Mouse (Mus musculus) neural tube, embryonic 13.5 days (tissue): ENCODE data around the gene Tbcel. TPM values are rescaled to one million over a fixed set of nuclear protein-coding genes. Genes with fewer than 3 reads are reported as not detected.

Experiments
- ATAC-seq: fragments of 200-750 bp; cut with Nextera tagmentation; 2 replicates; pipeline ENCODE4 v1.8.0; 2017; ENCODE audit warnings: low read depth, mild to moderate bottlenecking, moderate TSS enrichment, moderate library complexity
- H3K27ac ChIP-seq: fragments of 300-500 bp; sonication (generic); replicated peaks from 2 replicates; pipeline ENCODE4 v1.5.1; 2015; ENCODE audit warnings: moderate library complexity, mild to moderate bottlenecking, inconsistent platforms
- H3K27me3 ChIP-seq: fragments of 300-500 bp; sonication (generic); 2 replicates; pipeline ENCODE4 v1.6.1; 2015; ENCODE audit warnings: mild to moderate bottlenecking, inconsistent platforms
- H3K36me3 ChIP-seq: fragments of 300-500 bp; sonication (generic); 2 replicates; pipeline ENCODE4 v1.6.1; 2015; ENCODE audit warnings: mild to moderate bottlenecking, inconsistent platforms
- H3K4me1 ChIP-seq: fragments of 300-500 bp; sonication (generic); replicated peaks from 2 replicates; pipeline ENCODE4 v1.6.1; 2015; ENCODE audit warnings: inconsistent platforms
- H3K4me2 ChIP-seq: fragments of 300-500 bp; sonication (generic); 2 replicates; pipeline ENCODE4 v1.6.1; 2015; ENCODE audit warnings: inconsistent platforms, mild to moderate bottlenecking, moderate library complexity
- H3K4me3 ChIP-seq: fragments of 300-500 bp; sonication (generic); 2 replicates; pipeline ENCODE4 v1.5.1; 2015; ENCODE audit warnings: mild to moderate bottlenecking, inconsistent platforms
- H3K9ac ChIP-seq: fragments of 300-500 bp; sonication (generic); 2 replicates; pipeline ENCODE4 v1.6.1; 2015; ENCODE audit warnings: moderate library complexity, mild to moderate bottlenecking, inconsistent platforms
- H3K9me3 ChIP-seq: fragments of 300-500 bp; sonication (generic); 2 replicates; pipeline ENCODE4 v1.6.1; 2016; ENCODE audit warnings: inconsistent platforms
- WGBS: fragments of 180-500 bp; shearing (Covaris S2); methylation state at CpG from one replicate; pipeline ENCODE4 v1.1.7; 2015; 5-methylcytosine and 5-hydroxymethylcytosine counted together
- polyA plus RNA-seq: library from polyadenylated mRNA; unstranded; fragments of >200 nt; fragmentation: Nextera tagmentation; extraction: Ambion mirVana; gene quantifications from 2 replicates; pipeline ENCODE4 v1.2.1, GENCODE M21; 2015

The Tbcel gene
- polyA plus RNA-seq = 4.9 and 5.0 TPM in 2 replicates

GRCm38 (mm10) chr9:42507709-42508108, at the start of gene Tbcel:
TSS of gene Tbcel (minus strand) at chr9:42507809.
- Histone ChIP-seq H3K27ac (no peak within 1 kb of the TSS), H3K9ac (no peak within 1 kb of the TSS), H3K27me3 (no peaks in the 10 kb centered on the region), H3K4me1 (0 out of 2 replicates have a peak, but pooled peaks cover under 1% of the 10 kb centered on the region), H3K9me3 (no peaks in the 10 kb centered on the region), H3K4me2 (no peak within 1 kb of the TSS), H3K36me3 (no peaks in the 10 kb centered on the region), H3K4me3 (no peak within 1 kb of the TSS)
- 85% methylated on average over 6 of the region's 6 CpGs for WGBS
- no peak for ATAC-seq

GRCm38 (mm10) chr9:42555186-42555585, 47.6 kb upstream of the Tbcel start:
- H3K36me3 ChIP-seq = no peaks in the 10 kb centered on the region
- no peak overlapping the region for H3K27ac ChIP-seq
- H3K9ac ChIP-seq = no peak overlapping the region
- no peaks in the 10 kb centered on the region for H3K27me3 ChIP-seq
- H3K4me3 ChIP-seq = no peak overlapping the region
- 0 out of 2 replicates have a peak, but pooled peaks cover 4% of the 10 kb centered on the region for H3K9me3 ChIP-seq
- WGBS = 97% methylated on average over 1 of the region's 1 CpGs
- no peak overlapping the region for H3K4me2 ChIP-seq
- no peak for ATAC-seq
- H3K4me1 ChIP-seq = no peaks in the 10 kb centered on the region; the same call in 1 of the 2 replicates

GRCm38 (mm10) chr9:42550116-42550515, 42.5 kb upstream of the Tbcel start:
- no peak overlapping the region for H3K9ac ChIP-seq
- 16% methylated on average over 13 of the region's 13 CpGs for WGBS
- no peaks in the 10 kb centered on the region for H3K9me3 ChIP-seq
- ATAC-seq = peak; percentile 63; the same call in 1 of the 2 replicates
- no peak overlapping the region for H3K27ac ChIP-seq
- no peaks in the 10 kb centered on the region; the same call in 1 of the 2 replicates for H3K4me1 ChIP-seq
- H3K4me3 ChIP-seq = no peak overlapping the region
- no peaks in the 10 kb centered on the region for H3K27me3 ChIP-seq
- H3K36me3 ChIP-seq = no peaks in the 10 kb centered on the region
- no peak overlapping the region for H3K4me2 ChIP-seq

- H3K9ac ChIP-seq = no peak overlapping the region
- H3K4me2 ChIP-seq = no peak overlapping the region
- no peaks in the 10 kb centered on the region; the same call in none of the 2 replicates for H3K4me1 ChIP-seq
- no peak overlapping the region for H3K4me3 ChIP-seq
- ATAC-seq = no peak
- H3K36me3 ChIP-seq = no peaks in the 10 kb centered on the region
- 58% methylated on average over 7 of the region's 7 CpGs for WGBS
- no peak overlapping the region for H3K27ac ChIP-seq
- H3K9me3 ChIP-seq = no peaks in the 10 kb centered on the region
- no peaks in the 10 kb centered on the region for H3K27me3 ChIP-seq
Observed at GRCm38 (mm10) chr9:42548981-42549380, 41.4 kb upstream of the Tbcel start.

GRCm38 (mm10) chr9:42544521-42544920, 36.9 kb upstream of the Tbcel start:
- WGBS = 55% methylated on average over 10 of the region's 10 CpGs
- Histone ChIP-seq H3K27ac (no peak overlapping the region), H3K9ac (no peak overlapping the region), H3K9me3 (no peaks in the 10 kb centered on the region), H3K4me1 (no peaks in the 10 kb centered on the region; the same call in 1 of the 2 replicates), H3K36me3 (no peaks in the 10 kb centered on the region), H3K27me3 (no peaks in the 10 kb centered on the region), H3K4me3 (no peak overlapping the region), H3K4me2 (no peak overlapping the region)
- ATAC-seq = no peak

- H3K36me3 ChIP-seq = 0 out of 2 replicates have a peak, but pooled peaks cover 3% of the 10 kb centered on the region
- peaks cover 34% of the 10 kb centered on the region for H3K4me1 ChIP-seq
- H3K9ac ChIP-seq = no peak overlapping the region
- 71% methylated on average over 8 of the region's 8 CpGs for WGBS
- peak overlapping the region; percentile 2; the same call in 1 of the 2 replicates for H3K27ac ChIP-seq
- H3K4me3 ChIP-seq = no peak overlapping the region
- H3K9me3 ChIP-seq = no peaks in the 10 kb centered on the region
- no peak overlapping the region for H3K4me2 ChIP-seq
- H3K27me3 ChIP-seq = no peaks in the 10 kb centered on the region
- no peak for ATAC-seq
Observed at GRCm38 (mm10) chr9:42533491-42533890, 25.9 kb upstream of the Tbcel start.

GRCm38 (mm10) chr9:42533041-42533440, 25.4 kb upstream of the Tbcel start:
- Histone ChIP-seq H3K9ac (no peak overlapping the region), H3K27me3 (no peaks in the 10 kb centered on the region), H3K36me3 (0 out of 2 replicates have a peak, but pooled peaks cover 3% of the 10 kb centered on the region), H3K4me2 (no peak overlapping the region), H3K4me1 (peaks cover 34% of the 10 kb centered on the region), H3K27ac (peak overlapping the region; percentile 6; the same call in 1 of the 2 replicates), H3K4me3 (no peak overlapping the region), H3K9me3 (no peaks in the 10 kb centered on the region)
- no peak for ATAC-seq
- 32% methylated on average over 6 of the region's 6 CpGs for WGBS

GRCm38 (mm10) chr9:42531951-42532350, 24.3 kb upstream of the Tbcel start:
- Histone ChIP-seq H3K9me3 (no peaks in the 10 kb centered on the region), H3K4me1 (peaks cover 34% of the 10 kb centered on the region), H3K27me3 (no peaks in the 10 kb centered on the region), H3K36me3 (0 out of 2 replicates have a peak, but pooled peaks cover 2% of the 10 kb centered on the region), H3K4me2 (no peak overlapping the region), H3K9ac (no peak overlapping the region), H3K4me3 (no peak overlapping the region), H3K27ac (0 out of 2 replicates have a peak overlapping the region, but pooled peaks have one; percentile 6)
- WGBS = 68% methylated on average over 3 of the region's 3 CpGs
- no peak for ATAC-seq

GRCm38 (mm10) chr9:42530221-42531152, 22.9 kb upstream of the Tbcel start:
- H3K4me1 ChIP-seq = peaks cover 34% of the 10 kb centered on the region
- peak; percentile 88 for ATAC-seq
- 0 out of 2 replicates have a peak overlapping the region, but pooled peaks have one; percentile 52 for H3K9ac ChIP-seq
- no peak overlapping the region for H3K4me3 ChIP-seq
- no peaks in the 10 kb centered on the region for H3K27me3 ChIP-seq
- 0 out of 2 replicates have a peak overlapping the region, but pooled peaks have one; percentile 11 for H3K4me2 ChIP-seq
- no peaks in the 10 kb centered on the region for H3K9me3 ChIP-seq
- H3K36me3 ChIP-seq = no peaks in the 10 kb centered on the region
- H3K27ac ChIP-seq = peak overlapping the region; percentile 89
- 29% methylated on average over 7 of the region's 7 CpGs for WGBS

- 0 out of 2 replicates have a peak, but pooled peaks cover 4% of the 10 kb centered on the region for H3K36me3 ChIP-seq
- H3K9me3 ChIP-seq = no peaks in the 10 kb centered on the region
- WGBS = 2% methylated on average over 35 of the region's 36 CpGs
- peak overlapping the region; percentile 54 for H3K27ac ChIP-seq
- peak overlapping the region; percentile 35 for H3K4me3 ChIP-seq
- H3K4me2 ChIP-seq = peak overlapping the region; percentile 66
- H3K27me3 ChIP-seq = peaks cover 30% of the 10 kb centered on the region
- H3K4me1 ChIP-seq = peaks cover 20% of the 10 kb centered on the region
- H3K9ac ChIP-seq = peak overlapping the region; percentile 67
- ATAC-seq = peak; percentile 76
Observed at GRCm38 (mm10) chr9:42520587-42521084, 13.0 kb upstream of the Tbcel start.

- 0 out of 2 replicates have a peak, but pooled peaks cover under 1% of the 10 kb centered on the region for H3K36me3 ChIP-seq
- 49% methylated on average over 14 of the region's 14 CpGs for WGBS
- ATAC-seq = no peak
- no peaks in the 10 kb centered on the region for H3K9me3 ChIP-seq
- H3K9ac ChIP-seq = no peak overlapping the region
- H3K4me1 ChIP-seq = peaks cover 28% of the 10 kb centered on the region
- H3K27me3 ChIP-seq = peaks cover 30% of the 10 kb centered on the region
- no peak overlapping the region for H3K4me3 ChIP-seq
- no peak overlapping the region for H3K27ac ChIP-seq
- no peak overlapping the region for H3K4me2 ChIP-seq
Observed at GRCm38 (mm10) chr9:42518163-42518562, 10.6 kb upstream of the Tbcel start.

GRCm38 (mm10) chr9:42513159-42513558, 5.5 kb upstream of the Tbcel start:
- Histone ChIP-seq H3K4me3 (no peak overlapping the region), H3K9me3 (no peaks in the 10 kb centered on the region), H3K36me3 (no peaks in the 10 kb centered on the region), H3K9ac (no peak overlapping the region), H3K27me3 (no peaks in the 10 kb centered on the region), H3K4me2 (no peak overlapping the region), H3K27ac (no peak overlapping the region), H3K4me1 (peaks cover 18% of the 10 kb centered on the region)
- WGBS = 19% methylated on average over 5 of the region's 5 CpGs
- ATAC-seq = no peak
